Mouse (Mus musculus): Measurements from ENCODE around the gene Cnot6l.

GRCm38 (mm10) chr5:96065591-96065990 is 98.4 kb downstream of the Cnot6l start:
- TF ChIP-seq POLR2A (IDR thresholded peaks at IDR 0.05; ENCODE audit: low read depth, low read length) (no peak), CTCF (IDR thresholded peaks at IDR 0.05; ENCODE audit: extremely low read depth, insufficient read depth, insufficient read length, insufficient replicate concordance) (no peak)

All from spleen, adult 2 months (tissue).